Mouse (Mus musculus) urinary bladder, postnatal 10 days (tissue): Measurements from ENCODE around the gene Mrc1.
"Not testable (repeated sequence)": the region's sequence is repeated elsewhere in the genome, so short reads cannot be mapped to it uniquely, and the experiment has no call there.

ENCODE experiments used
- DNase-seq: peaks from one replicate; pipeline ENCODE4 v3.0.0; 2022; ENCODE audit warnings: low spot score

Mrc1 gene

DNA sequence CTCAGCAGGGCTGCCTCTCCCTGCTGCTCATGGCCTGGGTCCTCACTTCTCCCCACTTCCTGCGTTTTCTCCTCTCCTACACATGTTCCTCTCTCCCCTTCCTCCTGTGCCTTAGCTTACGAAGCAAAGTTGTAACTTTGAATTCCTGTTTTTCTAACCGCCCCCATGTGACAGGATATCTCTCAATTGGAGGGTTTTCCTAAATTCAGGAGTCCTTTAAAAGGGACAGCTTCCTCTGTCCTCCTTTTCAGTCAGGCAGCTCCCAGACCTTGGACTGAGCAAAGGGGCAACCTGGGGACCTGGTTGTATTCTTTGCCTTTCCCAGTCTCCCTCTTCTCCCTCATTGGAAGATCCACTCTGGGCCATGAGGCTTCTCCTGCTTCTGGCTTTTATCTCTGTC, at the start of gene Mrc1:
Gene Mrc1, plus strand, starts transcription at position 244 of the 400 bp plus-strand sequence.
- no peak for DNase-seq

DNA sequence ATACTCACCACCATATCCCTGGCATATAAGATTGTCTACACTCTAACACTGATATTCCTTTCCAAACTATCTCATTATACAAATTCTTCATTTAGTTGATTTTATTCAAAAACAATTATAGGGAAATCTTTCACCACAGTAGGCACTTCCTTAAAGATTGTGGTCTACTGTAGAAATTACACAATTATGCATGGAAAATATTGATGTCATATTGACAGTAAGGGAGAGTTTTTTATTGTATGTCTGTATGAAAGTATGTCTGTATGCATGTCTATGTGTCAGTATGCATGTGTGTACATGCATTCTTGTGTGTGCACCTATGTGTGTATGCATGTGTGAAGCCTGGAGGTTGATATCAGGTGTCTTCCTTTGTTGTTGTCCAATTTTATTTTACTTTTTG, 44.8 kb upstream of the Mrc1 start:
- no peak for DNase-seq

DNA sequence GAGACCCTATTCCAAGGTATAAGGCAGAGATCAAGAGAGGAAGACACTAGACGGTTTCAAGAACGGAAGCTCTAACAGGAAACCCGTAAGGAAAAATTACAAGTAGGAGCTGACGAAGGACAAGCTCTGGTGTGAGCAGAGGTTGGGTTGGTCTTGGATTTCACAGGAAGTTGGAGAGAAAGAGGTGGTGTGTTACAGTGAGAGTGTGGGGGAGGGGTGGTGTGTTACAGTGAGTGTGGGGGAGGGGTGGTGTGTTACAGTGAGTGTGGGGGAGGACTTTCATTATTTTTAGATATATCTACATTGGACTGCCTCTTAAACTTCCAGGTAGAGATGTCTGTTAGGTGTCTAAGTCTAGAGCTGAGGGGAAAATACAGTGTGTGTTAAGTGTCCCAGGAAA, 38.5 kb upstream of the Mrc1 start:
- DNase-seq = no peak

DNA sequence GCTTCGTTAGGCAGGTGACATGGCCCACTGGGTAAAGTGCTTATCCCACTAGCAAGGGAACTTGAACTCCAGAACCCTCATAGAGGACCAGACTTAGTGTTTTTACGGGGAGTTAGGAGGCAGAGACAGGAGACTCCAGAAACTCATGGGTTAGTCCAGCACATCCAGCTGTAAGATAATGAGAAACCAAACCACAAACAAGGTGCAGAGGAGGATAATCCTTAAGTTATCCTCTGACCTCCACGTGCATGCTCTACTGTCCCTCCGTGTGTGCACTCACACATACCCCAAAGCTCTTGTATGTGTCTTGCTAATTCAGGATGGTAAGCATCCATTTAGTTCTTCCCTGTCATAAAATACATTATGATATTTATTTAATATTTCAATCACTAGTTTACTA, 37.6 kb upstream of the Mrc1 start:
- no peak for DNase-seq

DNA sequence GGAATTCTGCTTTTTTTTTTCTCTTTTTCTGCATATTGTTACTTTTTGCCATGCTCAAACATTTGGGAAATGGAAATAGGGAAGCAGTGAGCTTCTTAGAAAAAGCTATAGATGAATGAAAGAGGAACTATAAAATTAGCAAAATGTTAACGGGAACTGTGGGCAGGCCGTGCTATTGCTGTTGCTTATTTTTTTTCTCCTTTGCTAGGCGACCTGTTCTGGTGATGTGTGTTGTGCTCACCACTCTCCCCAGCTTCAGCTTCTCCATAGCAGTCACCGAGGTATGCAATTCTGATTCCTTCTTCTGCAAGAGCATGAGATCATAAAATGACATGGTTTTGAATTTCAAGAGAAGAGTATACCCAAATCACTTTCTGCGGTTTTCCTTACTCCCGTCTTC, 37.1 kb upstream of the Mrc1 start:
- DNase-seq = no peak

DNA sequence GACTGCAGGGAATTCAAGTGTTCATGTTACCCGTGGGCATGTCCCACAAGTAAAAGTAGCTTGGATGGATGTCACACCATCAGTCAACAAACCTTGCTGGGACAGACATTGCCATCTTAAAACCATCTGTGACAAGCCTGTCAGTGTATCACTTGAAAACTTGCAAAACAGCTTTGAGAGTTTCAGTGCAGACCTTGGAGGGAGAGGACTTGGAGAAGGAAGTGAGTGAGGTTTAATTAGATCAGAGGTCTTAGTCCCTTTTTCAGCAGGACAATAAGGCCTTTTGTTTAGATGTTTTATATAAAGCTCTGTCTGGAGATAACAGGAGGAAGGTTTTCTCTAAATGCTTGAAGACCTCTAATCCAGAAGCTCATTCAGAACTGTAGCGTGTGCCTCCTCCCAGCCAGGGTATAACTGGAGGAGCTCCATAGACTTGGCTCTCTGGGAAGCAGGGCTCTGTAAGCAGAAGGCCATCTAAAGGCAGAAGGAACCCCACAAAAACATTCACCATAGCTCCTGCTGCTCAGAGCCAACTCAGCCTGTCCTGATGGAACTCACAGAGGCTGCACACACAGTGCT, 30.8 kb upstream of the Mrc1 start:
- not testable (repeated sequence) for DNase-seq

DNA sequence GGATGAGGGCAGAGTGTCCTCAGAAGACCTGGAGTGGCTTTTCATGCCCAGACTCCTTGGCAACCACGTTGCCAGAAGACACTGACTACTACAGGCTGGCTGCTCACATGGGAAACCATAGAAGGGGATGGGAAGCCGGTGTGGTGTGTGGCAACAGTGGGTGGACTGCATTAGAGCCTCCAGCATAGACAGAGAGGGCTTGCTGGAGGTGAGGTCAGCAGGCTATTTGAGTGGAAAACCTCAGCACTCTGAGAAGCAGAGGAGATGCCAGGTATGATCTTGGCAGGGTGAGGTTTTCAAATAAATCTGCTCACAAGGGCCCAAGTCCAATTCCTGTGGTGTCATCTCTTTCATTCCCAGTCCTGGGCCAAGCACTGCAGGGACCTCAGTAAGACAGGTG, 29.6 kb upstream of the Mrc1 start:
- DNase-seq = no peak

DNA sequence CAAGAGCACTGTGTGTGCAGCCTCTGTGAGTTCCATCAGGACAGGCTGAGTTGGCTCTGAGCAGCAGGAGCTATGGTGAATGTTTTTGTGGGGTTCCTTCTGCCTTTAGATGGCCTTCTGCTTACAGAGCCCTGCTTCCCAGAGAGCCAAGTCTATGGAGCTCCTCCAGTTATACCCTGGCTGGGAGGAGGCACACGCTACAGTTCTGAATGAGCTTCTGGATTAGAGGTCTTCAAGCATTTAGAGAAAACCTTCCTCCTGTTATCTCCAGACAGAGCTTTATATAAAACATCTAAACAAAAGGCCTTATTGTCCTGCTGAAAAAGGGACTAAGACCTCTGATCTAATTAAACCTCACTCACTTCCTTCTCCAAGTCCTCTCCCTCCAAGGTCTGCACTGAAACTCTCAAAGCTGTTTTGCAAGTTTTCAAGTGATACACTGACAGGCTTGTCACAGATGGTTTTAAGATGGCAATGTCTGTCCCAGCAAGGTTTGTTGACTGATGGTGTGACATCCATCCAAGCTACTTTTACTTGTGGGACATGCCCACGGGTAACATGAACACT, 28.2 kb upstream of the Mrc1 start:
- not testable (repeated sequence) for DNase-seq

DNA sequence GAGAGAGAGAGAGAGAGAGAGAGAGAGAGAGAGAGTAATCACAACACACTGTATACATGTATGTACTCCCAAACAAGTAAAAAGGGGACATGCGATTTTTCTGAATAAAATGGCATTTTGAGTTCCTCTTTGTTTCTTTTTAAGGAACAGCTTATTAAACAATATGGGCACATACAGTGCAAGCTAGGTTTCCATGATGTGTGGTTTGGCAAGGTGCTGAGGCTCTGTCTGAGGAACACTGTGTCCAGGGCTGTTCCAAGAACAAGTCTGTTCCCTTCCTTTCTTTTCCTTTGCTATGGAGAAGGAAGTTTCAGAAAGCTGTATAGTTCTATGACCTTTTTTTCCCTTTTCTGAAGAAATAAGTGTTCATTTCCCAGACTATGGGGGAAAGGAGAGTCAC, 24.9 kb upstream of the Mrc1 start:
- no peak for DNase-seq

DNA sequence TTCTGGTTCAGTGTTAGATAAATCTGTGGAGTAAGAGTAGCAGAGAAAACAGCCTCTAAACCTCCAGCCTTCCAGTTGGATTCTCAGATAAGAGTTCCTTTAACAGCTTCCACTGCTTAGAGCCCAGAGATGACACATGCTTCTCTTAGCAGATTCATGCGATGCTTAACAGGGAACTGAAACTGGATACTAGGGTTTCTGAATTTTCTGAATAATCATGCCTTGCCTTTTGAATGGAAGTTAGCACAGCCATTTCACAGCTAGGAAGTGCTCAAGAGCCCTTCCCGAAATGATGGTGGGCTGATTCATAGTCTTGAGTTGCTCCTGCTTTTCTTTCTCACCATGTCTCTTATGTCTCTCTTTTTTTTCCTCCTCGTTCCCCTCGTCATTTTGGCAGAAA, 22.4 kb upstream of the Mrc1 start:
- DNase-seq = no peak

DNA sequence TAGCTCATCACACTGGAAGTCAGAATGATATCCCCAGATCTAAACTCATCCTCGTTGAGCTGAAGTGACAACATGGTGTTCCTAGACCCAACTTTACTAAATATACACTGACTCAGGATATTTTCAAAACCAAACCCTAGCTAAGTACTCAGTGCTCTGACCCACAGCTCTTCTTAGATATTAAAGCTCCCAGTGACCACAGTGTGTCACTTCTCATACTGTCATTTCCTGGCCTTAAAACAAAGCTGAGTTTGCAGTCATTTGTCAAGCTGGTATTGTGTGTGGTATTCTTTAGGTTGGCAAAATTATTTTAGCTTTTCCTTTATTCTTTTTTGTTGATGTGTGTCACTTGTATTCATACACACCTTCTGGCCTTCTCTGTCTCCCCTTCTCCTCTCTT, 18.5 kb upstream of the Mrc1 start:
- DNase-seq = no peak

DNA sequence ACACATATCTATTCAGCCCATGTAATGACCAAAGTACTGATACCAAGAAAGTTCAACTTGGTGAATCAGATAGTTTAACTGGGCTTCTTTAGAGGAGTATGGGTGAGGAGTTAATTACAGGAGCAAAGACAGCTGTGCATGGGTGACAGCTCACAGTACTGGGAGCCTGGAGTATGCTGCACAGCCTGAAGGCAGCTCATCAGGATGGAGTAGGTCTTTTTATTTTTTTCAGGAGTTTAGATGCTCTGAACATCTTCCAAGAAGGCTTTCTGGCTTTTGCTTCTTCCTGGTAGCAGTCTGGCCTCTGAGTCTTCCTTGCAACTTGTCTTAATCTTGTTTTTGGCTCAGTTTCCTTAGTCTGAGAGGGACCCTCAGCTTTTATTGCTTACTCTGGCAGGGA, 17.6 kb upstream of the Mrc1 start:
- no peak for DNase-seq

DNA sequence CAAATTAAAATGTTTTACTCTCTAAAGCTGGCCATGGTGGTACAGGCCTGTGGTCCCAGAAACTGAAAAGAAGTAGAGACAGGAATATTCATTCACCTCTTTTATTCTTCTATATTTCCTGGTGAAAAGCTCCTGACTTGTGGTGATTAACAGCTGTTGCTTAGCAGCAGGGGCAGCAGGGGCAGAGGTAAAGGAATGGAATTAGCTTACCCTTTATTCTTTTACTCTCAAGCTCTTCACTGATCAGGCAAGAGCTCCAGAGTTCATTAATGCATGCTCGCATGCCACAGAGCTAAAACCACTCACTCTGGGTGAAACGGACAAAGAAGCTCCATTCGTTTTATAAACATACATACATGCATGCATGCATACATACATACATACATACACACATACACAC, 14.4 kb upstream of the Mrc1 start:
- no peak for DNase-seq

DNA sequence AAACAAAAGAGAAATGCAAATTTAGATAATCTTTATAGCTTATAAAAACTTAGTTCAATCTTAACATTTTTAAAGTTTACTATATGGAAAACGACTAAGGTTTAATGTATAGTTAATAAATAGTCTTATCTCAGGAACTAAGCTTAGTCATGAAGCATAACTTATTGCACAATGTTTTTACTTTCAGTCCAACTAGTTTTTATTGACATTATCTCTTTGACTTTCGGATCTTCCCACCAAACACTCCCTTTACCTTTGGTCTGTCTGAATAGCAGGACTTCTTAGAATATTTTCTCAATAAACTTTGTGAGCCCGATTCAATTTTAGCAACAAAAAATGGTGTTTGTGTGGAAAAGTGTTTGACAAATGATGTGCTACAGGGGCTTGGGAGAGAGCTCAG, 12.5 kb upstream of the Mrc1 start:
- DNase-seq = no peak

DNA sequence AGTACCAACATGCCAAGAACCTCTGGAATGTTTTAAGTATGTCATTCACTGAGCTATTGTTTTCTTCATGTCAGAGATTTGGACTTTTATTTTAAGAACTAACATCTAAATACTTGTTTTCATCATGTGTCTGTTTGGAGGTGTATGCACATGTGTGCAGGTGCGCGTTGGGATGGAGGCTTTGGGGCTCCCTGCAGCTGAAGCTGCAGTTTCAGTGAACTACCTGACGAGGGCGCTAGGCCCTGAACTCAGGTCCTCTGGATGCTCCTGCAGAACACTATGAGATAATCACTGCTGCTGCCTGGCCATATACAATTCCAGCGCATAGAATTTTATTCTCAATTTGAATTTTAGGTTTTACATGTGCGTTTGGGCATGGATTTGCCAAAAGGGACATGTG, 11.1 kb upstream of the Mrc1 start:
- no peak for DNase-seq

DNA sequence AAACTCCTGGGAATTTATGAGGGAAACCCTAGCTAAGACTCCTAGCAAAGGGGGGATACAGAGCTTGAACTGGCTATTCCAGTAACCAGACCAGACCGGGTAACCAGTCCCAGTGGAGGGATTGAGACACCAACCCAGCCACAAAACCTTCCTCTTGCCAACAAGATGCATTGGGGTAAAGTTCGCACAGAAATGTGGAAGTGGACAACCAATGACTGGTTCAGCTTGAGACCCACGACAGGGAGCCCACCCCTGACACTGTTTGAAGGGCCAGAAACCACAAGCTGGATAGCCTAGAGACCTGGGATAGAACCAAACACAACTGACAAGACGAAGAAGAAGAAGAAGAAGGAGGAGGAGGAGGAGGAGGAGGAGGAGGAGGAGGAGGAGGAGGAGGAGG, 4.8 kb upstream of the Mrc1 start:
- no peak for DNase-seq

DNA sequence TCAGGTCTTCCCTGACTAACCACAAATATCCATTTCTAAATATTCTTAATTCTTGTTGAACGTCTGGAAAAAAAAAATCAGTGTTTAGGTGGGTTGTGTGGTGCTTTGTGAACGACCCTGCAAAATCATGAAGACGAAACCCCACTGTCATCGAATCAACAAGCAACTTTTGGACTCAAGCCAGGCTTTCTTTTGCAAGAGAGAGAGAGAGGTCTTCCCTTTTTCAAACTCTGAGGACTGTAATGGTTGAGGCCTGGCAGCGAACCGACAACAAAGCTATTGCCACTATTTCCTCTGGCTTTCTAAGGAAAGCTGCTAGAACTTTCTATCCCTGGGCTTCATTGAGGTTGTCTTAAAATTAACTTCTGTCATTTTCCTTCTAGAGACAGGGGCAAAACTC, 697 bp upstream of the Mrc1 start:
- no peak for DNase-seq

DNA sequence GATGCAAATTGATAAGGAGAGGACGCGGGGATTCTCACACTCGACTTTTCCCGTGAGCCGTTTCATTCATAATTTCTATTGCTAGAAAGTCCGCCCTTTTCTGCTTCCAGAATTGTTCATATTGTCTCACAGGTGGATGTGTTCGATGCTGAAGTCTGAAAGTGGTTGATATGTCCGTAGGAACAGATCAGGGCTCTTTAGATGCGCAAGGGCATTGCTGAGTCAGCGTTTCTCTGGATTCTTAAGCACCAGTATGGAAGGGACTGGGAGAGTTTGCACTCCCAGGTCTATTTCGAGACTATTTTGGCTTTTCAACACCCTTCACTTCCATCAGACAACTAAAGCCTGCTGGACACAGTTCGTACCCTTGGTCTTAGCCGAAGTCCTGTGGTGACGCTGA, 787 bp downstream of the Mrc1 start:
- DNase-seq = no peak

DNA sequence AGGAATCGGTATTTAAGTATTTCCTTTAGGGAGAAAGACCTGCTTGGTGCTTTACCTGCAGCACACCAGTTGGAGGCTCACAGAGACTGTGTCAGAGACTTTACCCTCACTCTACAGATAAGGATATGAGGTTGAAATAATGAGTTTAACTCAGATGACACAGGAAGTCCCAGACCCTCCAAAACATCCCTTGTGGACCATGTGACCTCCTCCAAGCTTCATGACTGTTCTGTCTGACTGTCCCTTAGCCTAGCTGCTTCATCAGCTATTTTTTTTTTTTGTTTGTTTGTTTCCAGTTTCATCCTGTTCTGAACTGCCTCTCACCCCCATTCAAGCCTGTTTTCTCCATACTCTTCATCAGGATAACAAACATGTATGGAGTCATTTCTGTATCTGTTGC, 3.7 kb downstream of the Mrc1 start:
- DNase-seq = no peak

DNA sequence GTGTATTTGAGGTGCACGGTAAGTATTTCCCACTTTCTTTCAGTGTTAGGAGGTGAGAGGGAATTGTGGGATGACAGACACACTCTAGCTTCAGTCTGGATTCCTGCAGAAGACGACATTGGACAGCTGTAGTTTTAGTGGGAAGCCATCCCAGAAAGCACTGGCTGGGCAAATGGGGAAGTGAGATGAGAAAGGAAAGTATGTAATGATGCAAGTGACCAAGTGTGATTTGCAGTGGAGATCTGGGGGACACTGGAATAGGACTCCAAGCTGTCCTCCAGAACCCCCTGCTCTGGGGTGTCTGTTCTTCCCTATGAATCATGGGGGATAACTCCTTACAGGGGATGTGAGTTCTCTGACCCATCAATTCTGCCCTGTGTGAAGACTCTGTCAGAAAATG, 4.8 kb downstream of the Mrc1 start:
- no peak for DNase-seq

DNA sequence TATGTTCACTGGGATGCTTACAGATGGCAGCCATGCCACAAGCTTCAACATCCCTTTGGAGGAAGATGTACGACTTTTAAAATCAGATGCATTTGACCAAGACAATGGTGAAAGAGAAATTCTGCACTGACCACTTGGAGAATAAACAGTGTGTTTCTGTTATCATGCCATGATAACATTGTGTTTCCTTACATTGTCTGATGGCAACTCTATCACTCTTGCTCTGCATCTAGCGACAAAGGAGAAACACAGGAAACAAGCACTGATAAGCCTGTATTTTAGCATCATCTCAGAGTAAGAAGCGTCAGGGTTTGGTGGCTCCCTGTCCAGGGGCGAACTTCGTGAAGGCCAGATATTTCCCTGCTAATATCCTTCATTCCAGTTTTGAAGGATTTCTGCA, 6.1 kb downstream of the Mrc1 start:
- DNase-seq = no peak

DNA sequence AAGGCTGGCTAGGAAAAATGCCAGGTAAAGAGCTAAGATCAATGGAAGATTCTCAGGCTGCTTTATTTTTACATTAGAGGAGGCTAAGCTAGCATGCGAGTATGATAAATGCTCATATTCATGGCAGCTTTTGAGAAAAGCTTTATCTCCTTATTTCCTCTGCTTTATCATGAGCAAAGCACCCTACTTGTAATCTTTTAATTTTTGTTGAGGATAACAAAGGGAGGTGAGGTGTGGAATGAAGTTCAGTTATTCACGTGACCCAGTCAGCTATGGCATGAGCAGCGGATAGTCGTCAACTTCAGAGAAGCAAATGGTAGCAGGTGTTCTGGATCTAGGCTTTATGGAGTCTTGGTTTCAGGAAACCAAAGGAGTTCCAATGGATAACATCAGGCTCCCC, 7.7 kb downstream of the Mrc1 start:
- DNase-seq = no peak

DNA sequence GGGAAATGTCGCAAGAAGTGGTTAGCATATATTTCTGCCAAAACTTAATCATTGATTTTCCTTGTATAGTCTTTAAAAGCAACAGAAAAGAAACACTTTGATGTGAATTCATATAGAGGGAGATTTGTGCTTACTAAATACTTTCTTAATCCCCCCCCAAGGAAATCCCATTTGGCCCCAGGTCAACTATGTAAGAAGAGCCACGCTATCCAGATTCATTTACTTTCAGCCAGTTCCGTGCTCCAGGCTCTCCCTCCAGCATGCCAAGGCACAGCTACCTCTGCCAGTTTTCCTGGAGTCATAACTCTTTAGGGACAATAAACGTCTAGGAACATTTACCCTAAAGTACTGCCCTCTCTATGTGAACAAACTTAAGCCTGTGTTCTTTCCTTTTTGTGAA, 8.5 kb downstream of the Mrc1 start:
- DNase-seq = no peak

DNA sequence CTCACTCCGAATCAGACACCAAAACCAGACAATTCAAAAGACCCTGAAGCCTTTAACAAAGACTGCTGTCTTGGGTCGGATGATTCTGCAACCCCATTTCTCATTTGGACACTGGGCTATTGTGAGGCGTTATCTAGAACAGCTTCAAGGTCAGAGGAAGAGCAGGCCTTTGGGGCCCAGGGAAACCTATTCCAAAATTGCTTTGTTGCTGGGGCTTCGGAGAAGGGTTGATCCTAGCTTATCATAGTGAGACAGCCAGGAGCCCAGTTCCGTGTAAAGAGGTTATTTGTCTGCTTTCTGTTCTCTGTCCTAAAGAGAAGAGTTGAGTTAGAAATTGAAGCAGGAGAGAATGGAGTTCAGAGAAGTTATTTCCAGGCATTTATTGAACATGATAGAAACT, 10.0 kb downstream of the Mrc1 start:
- no peak for DNase-seq

DNA sequence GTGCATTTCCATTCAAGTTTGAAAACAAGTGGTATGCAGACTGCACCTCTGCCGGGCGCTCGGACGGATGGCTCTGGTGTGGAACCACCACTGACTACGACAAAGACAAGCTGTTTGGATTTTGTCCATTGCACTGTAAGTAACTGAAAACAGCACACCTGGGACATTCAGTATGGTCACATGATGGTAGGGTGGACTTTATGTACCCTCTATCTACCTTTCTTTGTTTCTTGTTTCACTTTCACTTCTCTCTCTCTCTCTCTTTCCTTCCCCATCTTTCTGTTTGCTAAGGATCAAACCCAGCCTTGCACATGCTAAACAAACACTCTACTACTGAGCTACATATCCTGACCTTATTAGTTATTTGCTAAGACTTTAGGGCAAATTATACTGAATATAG, 15.0 kb downstream of the Mrc1 start:
- no peak for DNase-seq
